Mouse (Mus musculus): ENCODE measurements around the gene Lman2.

The Lman2 gene

DNA sequence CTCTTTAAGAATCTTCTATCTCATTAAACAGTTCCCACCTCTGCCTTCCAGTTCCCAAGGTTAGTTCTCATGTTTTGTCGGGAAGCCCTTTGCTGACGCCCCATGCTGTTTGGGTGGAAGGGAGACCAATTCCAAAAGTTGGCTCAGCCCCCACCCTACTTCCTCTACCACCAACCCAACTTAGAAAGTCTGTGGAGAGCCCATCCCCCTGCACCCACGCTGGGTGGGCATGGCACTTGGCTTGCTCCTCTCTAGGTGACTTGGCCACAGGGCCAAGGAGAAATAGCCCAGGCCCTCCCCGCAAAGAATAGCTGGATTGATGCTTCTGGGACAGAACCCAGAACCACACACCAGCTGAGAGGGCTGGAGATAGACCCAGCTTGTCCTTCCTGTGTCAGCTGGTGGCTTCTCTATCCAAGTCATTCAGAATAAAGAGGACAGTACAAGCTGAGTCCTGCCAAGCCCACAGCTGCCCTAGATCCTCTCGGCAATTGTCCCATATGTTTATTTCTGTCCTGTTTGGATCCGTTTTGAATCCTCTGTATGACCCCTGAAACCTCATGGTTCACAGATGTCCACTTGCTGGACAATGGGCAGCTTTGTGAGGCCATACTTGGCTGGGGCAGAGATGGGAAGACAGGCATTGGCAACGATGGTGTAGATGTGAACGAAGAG, 8.6 kb upstream of the Lman2 start:
- no peak for DNase-seq (ENCODE audit: low read depth, low spot score)

- no peak for DNase-seq (ENCODE audit: low read depth, low spot score)
Measured at GRCm38 (mm10) chr13:55370234-55370633, 7.7 kb upstream of the Lman2 start.

DNA sequence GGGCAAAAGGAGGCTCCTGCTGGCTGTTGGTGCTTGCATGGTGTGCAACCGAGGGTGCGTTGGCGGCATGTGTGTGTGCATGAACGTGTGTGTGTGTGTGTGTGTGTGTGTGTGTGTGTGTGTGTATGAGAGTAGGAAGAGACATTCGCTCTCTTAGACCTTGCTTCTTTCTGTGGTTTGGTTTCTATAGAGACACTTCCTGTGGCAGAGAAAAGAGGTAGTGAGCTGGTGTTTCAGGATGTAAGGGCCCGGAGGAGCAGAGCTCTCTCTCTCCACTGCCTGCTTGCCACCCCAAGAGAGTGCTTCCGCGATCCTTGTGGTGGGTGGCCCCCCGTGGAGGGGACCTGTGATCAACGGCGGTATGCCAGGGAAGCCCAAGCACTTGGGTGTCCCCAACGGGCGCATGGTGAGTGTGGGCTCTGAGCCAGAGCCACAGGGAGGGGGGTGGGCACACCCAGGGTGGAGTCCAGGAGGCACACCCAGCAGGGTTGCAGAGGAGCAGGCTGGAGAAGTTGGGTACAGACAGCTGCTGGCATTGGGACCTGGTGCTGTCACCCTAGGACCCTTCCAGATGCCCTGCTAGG, 7.0 kb upstream of the Lman2 start, which contains the start of gene Rgs14:
Gene Rgs14 (plus strand): TSS at position 202 of the 584 bp plus-strand sequence.
- DNase-seq (ENCODE audit: low read depth, low spot score): no peak

DNA sequence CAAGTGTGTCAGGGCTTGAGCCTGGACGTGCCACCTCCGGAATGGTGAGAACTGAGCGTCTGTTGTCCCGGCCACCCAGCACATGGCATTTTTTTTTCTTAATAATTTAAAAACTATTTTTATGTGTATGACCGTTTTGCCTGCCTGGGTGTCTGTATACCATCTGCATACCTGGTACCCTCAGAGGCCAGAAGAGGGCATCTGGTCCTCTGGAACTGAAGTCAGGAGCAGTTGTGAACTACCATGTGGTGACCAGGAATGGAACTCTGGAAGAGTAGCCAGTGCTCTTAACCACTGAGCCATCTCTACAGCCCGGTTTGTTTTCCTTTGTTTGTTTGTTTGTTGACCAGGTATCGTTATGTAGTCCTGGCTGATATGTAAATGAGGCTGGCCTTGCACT, 5.8 kb upstream of the Lman2 start:
- DNase-seq (ENCODE audit: low read depth, low spot score): no peak

- DNase-seq (ENCODE audit: low read depth, low spot score): no peak
Measured at GRCm38 (mm10) chr13:55361974-55362452, 570 bp downstream of the Lman2 start.

GRCm38 (mm10) chr13:55361145-55361544, 1.4 kb downstream of the Lman2 start:
- no peak for DNase-seq (ENCODE audit: low read depth, low spot score)

DNA sequence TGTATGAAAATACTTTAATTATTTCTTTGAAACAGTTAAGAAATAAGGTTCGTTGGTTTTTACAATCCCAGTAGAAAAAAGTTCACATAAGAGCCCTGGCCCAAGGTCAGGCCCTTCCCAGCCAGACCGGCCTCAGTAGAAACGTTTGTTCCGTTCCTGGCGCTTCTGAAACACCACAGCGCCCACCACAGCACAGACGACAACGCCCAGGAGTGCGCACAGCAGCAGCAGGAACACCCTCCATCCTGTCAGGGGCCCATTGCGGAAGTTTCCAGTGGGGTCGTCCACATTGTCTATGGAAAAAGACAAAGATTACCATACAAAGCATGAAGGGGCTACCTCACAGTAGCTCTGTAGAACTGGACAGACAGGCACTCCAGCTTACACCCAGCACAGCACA, 15.8 kb downstream of the Lman2 start:
- DNase-seq (ENCODE audit: low read depth, low spot score): no peak

DNA sequence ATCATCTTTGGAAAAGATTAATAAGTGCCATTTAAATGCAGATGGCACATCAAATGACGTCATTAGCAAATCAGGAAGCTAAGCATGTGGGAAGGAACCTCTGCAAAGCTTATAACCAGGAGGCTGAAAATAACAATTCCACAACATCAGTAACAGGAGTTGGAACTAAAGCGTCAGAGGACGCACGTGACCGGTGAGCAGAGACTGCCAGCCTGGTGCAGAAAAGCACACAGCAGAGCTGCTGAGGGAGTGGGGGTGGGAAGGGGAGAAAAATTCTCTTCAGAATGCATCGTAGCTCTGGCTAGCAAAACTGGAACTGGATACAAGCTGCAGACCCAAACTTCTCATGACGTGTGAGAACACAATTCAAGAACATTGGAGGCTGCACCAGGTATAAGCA, 18.3 kb downstream of the Lman2 start:
- no peak for DNase-seq (ENCODE audit: low read depth, low spot score)

- no peak for DNase-seq (ENCODE audit: low read depth, low spot score)
Measured at GRCm38 (mm10) chr13:55342469-55342868, 20.1 kb downstream of the Lman2 start.

DNA sequence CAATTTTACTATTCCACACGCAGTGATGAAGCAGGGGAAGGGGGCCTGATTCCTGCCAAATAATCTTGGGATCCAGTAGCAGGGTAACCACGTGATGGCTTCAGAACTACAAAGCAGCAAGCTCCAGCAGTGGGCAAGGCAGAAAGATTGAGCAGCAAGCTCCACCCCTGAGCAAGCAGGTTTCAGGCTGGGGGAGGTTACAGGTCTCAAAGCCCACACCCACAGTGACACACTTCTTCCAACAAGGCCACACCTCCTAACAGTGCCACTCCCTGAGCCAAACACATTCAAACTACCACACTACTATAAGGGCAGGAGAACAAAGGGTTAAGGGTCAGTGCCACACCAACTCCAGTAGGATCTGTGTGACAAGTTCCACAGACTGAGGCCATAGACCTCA, 23.3 kb downstream of the Lman2 start:
- peak; percentile 95 for DNase-seq (ENCODE audit: low read depth, low spot score)

GRCm38 (mm10) chr13:55338131-55339054, 24.2 kb downstream of the Lman2 start:
- DNase-seq (ENCODE audit: low read depth, low spot score): peak; percentile 86

- DNase-seq (ENCODE audit: low read depth, low spot score): peak; percentile 38
Measured at GRCm38 (mm10) chr13:55337341-55337975, 25.1 kb downstream of the Lman2 start.

DNA sequence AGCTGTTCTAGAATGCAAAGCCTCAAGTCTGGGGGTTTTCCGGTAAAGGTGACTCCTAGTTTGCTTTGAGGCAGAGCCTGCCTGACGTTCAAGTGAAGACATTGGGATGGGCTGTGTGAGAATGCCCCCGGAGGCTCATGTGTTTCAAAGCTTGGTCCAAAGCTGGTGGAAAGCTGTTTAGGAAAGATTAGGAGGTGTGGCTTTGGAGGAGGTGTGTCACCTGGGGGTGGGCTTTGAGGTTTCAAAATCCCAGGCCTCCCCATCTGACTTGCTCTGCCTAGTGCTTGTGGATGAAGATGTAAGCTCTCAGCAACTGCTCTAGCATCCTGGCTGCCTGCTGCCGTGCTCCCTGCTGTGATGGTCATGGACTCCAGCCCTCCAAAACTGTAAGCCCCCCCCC, 26.9 kb downstream of the Lman2 start:
- peak; percentile 49 for DNase-seq (ENCODE audit: low read depth, low spot score)

DNA sequence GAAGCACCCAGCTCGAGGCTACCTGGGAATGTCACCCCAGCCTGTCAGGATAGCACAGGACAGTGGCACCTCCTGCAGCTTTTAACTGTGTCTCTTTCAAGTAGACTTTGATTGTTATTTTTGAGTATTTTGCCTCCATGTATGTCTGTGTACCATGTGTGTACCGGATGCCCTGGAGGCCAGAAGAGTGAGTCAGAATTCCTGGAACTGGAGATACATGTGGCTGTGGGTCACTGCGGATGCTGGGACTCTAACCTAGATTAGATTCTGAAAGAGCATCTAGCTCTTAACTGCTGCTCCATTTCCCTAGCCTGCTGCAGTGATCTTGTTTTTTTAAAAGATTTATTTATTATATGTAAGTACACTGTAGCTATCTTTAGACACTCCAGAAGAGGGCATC, 30.3 kb downstream of the Lman2 start:
- no peak for DNase-seq (ENCODE audit: low read depth, low spot score)

DNA sequence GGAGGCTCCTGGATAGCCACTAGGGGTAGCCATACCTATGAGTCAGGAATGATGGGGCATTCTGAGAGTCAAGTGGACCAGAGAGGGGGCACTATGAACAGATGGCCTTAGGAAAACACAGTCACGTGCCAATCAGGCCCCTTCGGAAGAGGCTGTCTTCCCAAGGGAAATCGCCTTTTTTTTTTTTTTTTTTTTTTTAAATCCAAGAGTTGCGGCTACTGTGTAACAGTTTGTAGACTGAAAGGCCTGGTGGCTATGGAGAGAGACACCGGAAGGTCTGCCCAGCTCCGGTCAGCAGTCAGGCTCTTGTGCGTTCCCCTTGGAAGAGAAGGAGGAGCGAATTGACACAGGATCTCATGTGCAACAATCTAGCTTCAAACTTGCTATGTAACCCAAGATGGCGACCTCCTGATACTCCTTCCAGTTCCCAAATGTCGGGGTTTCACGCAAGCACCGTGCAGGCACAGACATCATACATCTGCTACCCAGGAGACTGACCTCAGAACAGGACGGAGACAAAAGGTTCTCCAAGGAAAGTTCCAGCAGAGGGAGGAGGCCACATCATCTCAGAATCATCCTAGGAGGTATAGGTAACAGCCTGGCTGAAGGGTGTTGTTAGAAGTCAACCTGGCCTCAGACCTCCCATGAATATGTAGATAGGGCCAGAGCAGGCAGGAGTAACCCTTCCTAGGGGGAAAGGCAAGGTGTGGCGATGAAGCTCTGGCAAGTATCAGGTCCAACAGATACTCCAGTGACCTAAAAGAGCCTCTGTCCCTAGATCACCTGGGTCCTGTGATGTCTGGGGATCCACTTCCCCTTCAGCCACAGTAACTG, 31.8 kb downstream of the Lman2 start:
- peak; percentile 78 for DNase-seq (ENCODE audit: low read depth, low spot score)

GRCm38 (mm10) chr13:55329683-55330566, 32.7 kb downstream of the Lman2 start, which contains the start of gene Mxd3:
TSS of gene Mxd3 (minus strand) at chr13:55329823.
- DNase-seq (ENCODE audit: low read depth, low spot score): peak; percentile 90

GRCm38 (mm10) chr13:55329109-55329682, 33.4 kb downstream of the Lman2 start:
- no peak for DNase-seq (ENCODE audit: low read depth, low spot score)

DNA sequence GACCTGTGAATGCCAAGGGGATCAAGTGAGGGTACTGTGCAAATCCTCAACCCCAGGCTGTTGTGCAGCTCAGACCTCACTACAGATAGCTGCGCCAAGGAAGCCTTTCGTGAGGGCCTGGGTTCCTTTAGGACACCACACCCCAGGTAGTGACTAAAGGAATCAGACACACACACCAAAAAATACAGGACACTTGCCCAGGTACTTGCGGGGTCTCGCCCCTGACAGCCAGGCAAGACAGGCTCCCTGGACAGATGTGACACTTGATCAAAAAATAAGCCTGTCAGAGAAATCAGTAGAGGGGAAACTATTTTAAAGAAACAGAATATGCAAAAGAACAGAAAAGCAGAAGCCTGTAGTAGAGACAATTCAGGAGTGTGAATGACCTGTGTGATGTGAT, 33.9 kb downstream of the Lman2 start:
- DNase-seq (ENCODE audit: low read depth, low spot score): no peak

- no peak for DNase-seq (ENCODE audit: low read depth, low spot score)
Measured at GRCm38 (mm10) chr13:55328171-55328570, 34.4 kb downstream of the Lman2 start.
